Mouse (Mus musculus): ENCODE data around the gene Tbx20. TPM values are rescaled to one million over a fixed set of nuclear protein-coding genes. Genes with fewer than 3 reads are reported as not detected.

Tbx20 gene
- total and polyA plus RNA-seq, 3 experiments: 0.16 TPM; not detected in 2

DNA sequence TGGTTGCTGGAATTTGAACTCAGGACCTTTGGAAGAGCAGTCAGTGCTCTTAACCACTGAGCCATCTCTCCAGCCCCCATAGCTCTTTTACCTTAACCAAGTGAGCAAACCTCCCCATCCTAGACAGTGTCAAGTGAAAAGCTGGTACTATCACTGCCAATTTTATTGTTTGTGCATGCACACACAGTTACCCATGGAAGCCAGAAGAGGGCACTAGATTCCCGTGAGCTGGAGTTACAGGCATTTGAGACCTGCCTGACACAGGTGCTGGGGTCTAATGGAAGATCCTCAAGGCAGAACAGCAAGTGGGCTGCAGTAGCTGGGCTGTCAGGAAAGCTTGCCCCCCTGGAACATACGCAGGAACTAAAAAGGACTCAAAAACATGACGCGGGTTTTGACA lies 13.6 kb downstream of the Tbx20 start:
- TF ChIP-seq CTCF (IDR thresholded peaks at IDR 0.05; ENCODE audit: low read depth, low read length) (peak; percentile 26; the same call in 1 of the 2 replicates), GATA1 (IDR thresholded peaks at IDR 0.05; ENCODE audit: borderline replicate concordance, low read length) (no peak)
- ATAC-seq (ENCODE audit: extremely low read depth, insufficient number of reproducible peaks, low FRiP score, poor library complexity, severe bottlenecking) (no peak), DNase-seq (ENCODE audit: low spot score) (no peak)
- H3K27me3 ChIP-seq (ENCODE audit: insufficient read depth, low read length): peaks cover 2% of the 10 kb centered on the region; the same call in 1 of the 2 replicates
- H3K4me3 ChIP-seq (ENCODE audit: low read depth, low read length): no peak overlapping the region
- H3K36me3 ChIP-seq (replicated peaks): no peaks in the 10 kb centered on the region
- H3K4me1 ChIP-seq (ENCODE audit: insufficient read depth, low read depth, low read length): no peaks in the 10 kb centered on the region
- no peaks in the 10 kb centered on the region for H3K9me3 ChIP-seq (replicated peaks)

GRCm38 (mm10) chr9:24744958-24745357 lies 29.1 kb downstream of the Tbx20 start:
- Histone ChIP-seq H3K27me3 (ENCODE audit: insufficient read depth, low read length) (no peaks in the 10 kb centered on the region), H3K4me3 (ENCODE audit: low read depth, low read length) (no peak overlapping the region), H3K36me3 (replicated peaks) (no peaks in the 10 kb centered on the region), H3K9me3 (replicated peaks) (no peaks in the 10 kb centered on the region), H3K4me1 (ENCODE audit: insufficient read depth, low read depth, low read length) (no peaks in the 10 kb centered on the region)
- peak; percentile 100 for ATAC-seq (ENCODE audit: extremely low read depth, insufficient number of reproducible peaks, low FRiP score, poor library complexity, severe bottlenecking)
- no peak for DNase-seq (ENCODE audit: low spot score)
- TF ChIP-seq GATA1 (IDR thresholded peaks at IDR 0.05; ENCODE audit: borderline replicate concordance, low read length) (no peak), GATA2 (IDR thresholded peaks at IDR 0.05; ENCODE audit: borderline replicate concordance, low read depth, low read length) (no peak), POLR2AphosphoS5 (IDR thresholded peaks at IDR 0.05; ENCODE audit: insufficient replicate concordance, low read depth, low read length) (no peak), TAL1 (conservative IDR thresholded peaks at IDR 0.05; ENCODE audit: low read depth, low read length) (no peak), CTCF (IDR thresholded peaks at IDR 0.05; ENCODE audit: low read depth, low read length) (no peak)

DNA sequence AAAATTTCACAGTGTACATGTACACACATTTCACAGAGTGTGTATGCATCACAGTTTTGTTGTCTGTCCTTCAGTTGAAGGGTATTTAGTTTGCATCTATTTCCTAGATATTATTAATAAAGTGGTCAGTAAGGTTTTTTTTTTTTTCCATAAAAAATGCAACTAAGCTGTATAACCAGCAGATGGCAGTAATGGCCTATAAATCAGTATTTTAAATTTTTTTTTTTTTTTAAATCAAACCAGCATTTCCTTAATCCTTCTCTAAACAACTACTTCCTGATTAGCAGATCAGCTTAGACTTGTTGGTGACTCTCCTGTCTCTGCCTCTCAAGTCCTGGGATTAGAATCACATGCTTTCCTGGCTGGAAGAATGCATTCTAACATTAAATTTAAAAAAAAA lies 72.9 kb downstream of the Tbx20 start:
- no peak for TF ChIP-seq POLR2AphosphoS5 (IDR thresholded peaks at IDR 0.05; ENCODE audit: insufficient replicate concordance, low read depth, low read length)
- TF ChIP-seq GATA2 (IDR thresholded peaks at IDR 0.05; ENCODE audit: borderline replicate concordance, low read depth, low read length): no peak
- TF ChIP-seq GATA1 (IDR thresholded peaks at IDR 0.05; ENCODE audit: borderline replicate concordance, low read length): no peak
- no peak for TF ChIP-seq TAL1 (conservative IDR thresholded peaks at IDR 0.05; ENCODE audit: low read depth, low read length)
- no peak for TF ChIP-seq CTCF (IDR thresholded peaks at IDR 0.05; ENCODE audit: low read depth, low read length)
- no peak for ATAC-seq (ENCODE audit: extremely low read depth, insufficient number of reproducible peaks, low FRiP score, poor library complexity, severe bottlenecking)

DNA sequence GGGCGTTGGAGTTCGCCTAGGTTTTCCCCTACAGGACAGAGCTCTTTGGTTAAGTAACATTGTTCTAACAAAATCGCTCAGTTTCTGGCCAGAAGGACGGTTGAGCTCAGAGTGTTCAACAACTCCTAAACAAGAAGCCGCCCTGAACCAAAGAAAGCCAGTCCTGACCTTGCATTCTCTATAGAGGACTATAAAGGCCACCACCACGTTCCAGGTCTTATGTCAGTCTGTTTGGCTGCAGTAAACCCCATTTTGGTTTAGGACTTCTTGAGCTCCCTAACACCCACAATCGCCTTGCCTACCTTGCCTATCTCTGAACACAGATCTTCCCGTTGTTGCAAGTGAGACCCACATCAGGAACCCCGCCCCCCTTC lies 77.7 kb downstream of the Tbx20 start:
- no peak for TF ChIP-seq GATA2 (IDR thresholded peaks at IDR 0.05; ENCODE audit: borderline replicate concordance, low read depth, low read length)
- TF ChIP-seq GATA1 (IDR thresholded peaks at IDR 0.05; ENCODE audit: borderline replicate concordance, low read length): no peak
- no peak for TF ChIP-seq TAL1 (conservative IDR thresholded peaks at IDR 0.05; ENCODE audit: low read depth, low read length)
- no peak for TF ChIP-seq CTCF (IDR thresholded peaks at IDR 0.05; ENCODE audit: low read depth, low read length)
- no peak for TF ChIP-seq POLR2AphosphoS5 (IDR thresholded peaks at IDR 0.05; ENCODE audit: insufficient replicate concordance, low read depth, low read length)
- no peak for ATAC-seq (ENCODE audit: extremely low read depth, insufficient number of reproducible peaks, low FRiP score, poor library complexity, severe bottlenecking)
- H3K4me3 ChIP-seq (ENCODE audit: low read depth, low read length): no peak overlapping the region
- H3K27me3 ChIP-seq (ENCODE audit: insufficient read depth, low read length): peaks cover 3% of the 10 kb centered on the region; the same call in 1 of the 2 replicates
- no peak for DNase-seq (ENCODE audit: low spot score)
- no peaks in the 10 kb centered on the region for H3K4me1 ChIP-seq (ENCODE audit: insufficient read depth, low read depth, low read length)
- no peaks in the 10 kb centered on the region for H3K36me3 ChIP-seq (replicated peaks)
- H3K9me3 ChIP-seq (replicated peaks): no peaks in the 10 kb centered on the region

More for the DNA sequence above, 72.9 kb downstream of the Tbx20 start:
- H3K36me3 ChIP-seq (replicated peaks): no peaks in the 10 kb centered on the region
- no peaks in the 10 kb centered on the region for H3K27me3 ChIP-seq (ENCODE audit: insufficient read depth, low read length)
- H3K4me1 ChIP-seq (ENCODE audit: insufficient read depth, low read depth, low read length): no peaks in the 10 kb centered on the region
- no peak for DNase-seq (ENCODE audit: low spot score)
- H3K4me3 ChIP-seq (ENCODE audit: low read depth, low read length): no peak overlapping the region
- H3K9me3 ChIP-seq (replicated peaks): no peaks in the 10 kb centered on the region

GRCm38 (mm10) chr9:24695700-24696404 lies 78.3 kb downstream of the Tbx20 start, which contains the start of gene Dpy19l2:
TSS of gene Dpy19l2 (minus strand) at chr9:24696293.
- Histone ChIP-seq H3K27me3 (ENCODE audit: insufficient read depth, low read length) (peaks cover 3% of the 10 kb centered on the region; the same call in 1 of the 2 replicates), H3K4me3 (ENCODE audit: low read depth, low read length) (no peak within 1 kb of the TSS), H3K36me3 (replicated peaks) (no peaks in the 10 kb centered on the region), H3K4me1 (ENCODE audit: insufficient read depth, low read depth, low read length) (no peaks in the 10 kb centered on the region), H3K9me3 (replicated peaks) (no peaks in the 10 kb centered on the region)
- TF ChIP-seq TAL1 (conservative IDR thresholded peaks at IDR 0.05; ENCODE audit: low read depth, low read length): no peak
- no peak for TF ChIP-seq GATA1 (IDR thresholded peaks at IDR 0.05; ENCODE audit: borderline replicate concordance, low read length)
- TF ChIP-seq GATA2 (IDR thresholded peaks at IDR 0.05; ENCODE audit: borderline replicate concordance, low read depth, low read length): no peak
- no peak for TF ChIP-seq CTCF (IDR thresholded peaks at IDR 0.05; ENCODE audit: low read depth, low read length)
- no peak for TF ChIP-seq POLR2AphosphoS5 (IDR thresholded peaks at IDR 0.05; ENCODE audit: insufficient replicate concordance, low read depth, low read length)
- ATAC-seq (ENCODE audit: extremely low read depth, insufficient number of reproducible peaks, low FRiP score, poor library complexity, severe bottlenecking) (no peak), DNase-seq (ENCODE audit: low spot score) (no peak)

Other genes starting within 250 kb of the Tbx20 start
- gene Cypt4, start 149.1 kb downstream of the Tbx20 start, total RNA-seq (2014; fragmentation: Nextera tagmentation): not detected in 2 replicates
- 0.23 TPM in 1 of 2 replicates, not detected in the other for gene Cypt4, start 149.1 kb downstream of the Tbx20 start, total RNA-seq (2017)
- gene Cypt4, start 149.1 kb downstream of the Tbx20 start, polyA plus RNA-seq (2012): not detected in 2 replicates
- not detected in 2 replicates for gene Dpy19l2, start 78.0 kb downstream of the Tbx20 start, total RNA-seq (2014; fragmentation: Nextera tagmentation)
- gene Dpy19l2, start 78.0 kb downstream of the Tbx20 start, total RNA-seq (2017): 0.06 TPM in 1 of 2 replicates, not detected in the other
- gene Dpy19l2, start 78.0 kb downstream of the Tbx20 start, polyA plus RNA-seq (2012): not detected in 2 replicates

Data from G1E (cell line).